Mouse (Mus musculus) heart, postnatal 0 days (tissue): ENCODE measurements around the gene Krt5. TPM values are rescaled to one million over a fixed set of nuclear protein-coding genes. Genes with fewer than 3 reads are reported as not detected.

ENCODE experiments used
- ATAC-seq: fragments of 200-750 bp; cut with Nextera tagmentation; 2 replicates; pipeline ENCODE4 v1.8.0; 2017; ENCODE audit warnings: low read depth, moderate number of reproducible peaks, moderate library complexity; ENCODE audit not compliant: insufficient read depth
- DNase-seq: peaks from one replicate; pipeline ENCODE4 v3.0.0-alpha.2; 2016; ENCODE audit warnings: low spot score
- H3K27ac ChIP-seq: fragments of 300-500 bp; sonication (generic); 2 replicates; pipeline ENCODE4 v1.5.1; 2014; ENCODE audit warnings: low read depth, mild to moderate bottlenecking
- H3K27me3 ChIP-seq: fragments of 300-500 bp; sonication (generic); 2 replicates; pipeline ENCODE4 v1.6.1; 2014; ENCODE audit warnings: low read length, mixed read lengths; ENCODE audit not compliant: control insufficient read depth, insufficient read depth
- H3K36me3 ChIP-seq: fragments of 300-500 bp; sonication (generic); replicated peaks from 2 replicates; pipeline ENCODE4 v1.6.1; 2014; ENCODE audit warnings: low read length, mixed read lengths; ENCODE audit not compliant: control insufficient read depth, insufficient read depth
- H3K4me1 ChIP-seq: fragments of 300-500 bp; sonication (generic); 2 replicates; pipeline ENCODE4 v1.6.1; 2014; ENCODE audit warnings: antibody characterized with exemption; ENCODE audit not compliant: control insufficient read depth, insufficient read depth
- H3K4me2 ChIP-seq: fragments of 300-500 bp; sonication (generic); 2 replicates; pipeline ENCODE4 v1.6.1; 2014; ENCODE audit warnings: low read depth, mild to moderate bottlenecking, low read length, moderate library complexity
- H3K4me3 ChIP-seq: fragments of 300-500 bp; sonication (generic); 2 replicates; pipeline ENCODE4 v1.5.1; 2014; ENCODE audit warnings: low read depth, low read length
- H3K9ac ChIP-seq: fragments of 300-500 bp; sonication (generic); replicated peaks from 2 replicates; pipeline ENCODE4 v1.6.1; 2014; ENCODE audit warnings: low read depth, low read length, mixed read lengths
- H3K9me3 ChIP-seq: fragments of 300-500 bp; sonication (generic); replicated peaks from 2 replicates; pipeline ENCODE4 v1.6.1; 2016; ENCODE audit warnings: low read length; ENCODE audit not compliant: control insufficient read depth
- CTCF ChIP-seq: IDR thresholded peaks from 2 replicates; pipeline ENCODE4 v1.5.1; 2016; ENCODE audit warnings: antibody characterized with exemption, control low read depth, low read depth
- EP300 ChIP-seq: IDR thresholded peaks from 2 replicates; pipeline ENCODE4 v1.6.1; 2016; ENCODE audit warnings: antibody characterized with exemption, low read depth
- WGBS: fragments of 180-500 bp; shearing (Covaris S2); extraction: QIAGEN DNeasy Blood & Tissue Kit; methylation state at CpG from one replicate; pipeline ENCODE4 v1.1.7; 2014; 5-methylcytosine and 5-hydroxymethylcytosine counted together
- polyA plus RNA-seq: library from polyadenylated mRNA; unstranded; fragments of >200 nt; fragmentation: Nextera tagmentation; extraction: Ambion mirVana; gene quantifications from 2 replicates; pipeline ENCODE4 v1.2.1, GENCODE M21; 2015
- total RNA-seq: library from RNA; depleted of rRNA; stranded (reverse); fragments of >200 nt; gene quantifications from 2 replicates; pipeline ENCODE4 v1.2.3, GENCODE M21; 2014; ENCODE audit warnings: low replicate concordance; rRNA removed

The Krt5 gene
- total RNA-seq (7.4 TPM in 1 of 2 replicates, not detected in the other), polyA plus RNA-seq (0.05 TPM in 1 of 2 replicates, not detected in the other)

DNA sequence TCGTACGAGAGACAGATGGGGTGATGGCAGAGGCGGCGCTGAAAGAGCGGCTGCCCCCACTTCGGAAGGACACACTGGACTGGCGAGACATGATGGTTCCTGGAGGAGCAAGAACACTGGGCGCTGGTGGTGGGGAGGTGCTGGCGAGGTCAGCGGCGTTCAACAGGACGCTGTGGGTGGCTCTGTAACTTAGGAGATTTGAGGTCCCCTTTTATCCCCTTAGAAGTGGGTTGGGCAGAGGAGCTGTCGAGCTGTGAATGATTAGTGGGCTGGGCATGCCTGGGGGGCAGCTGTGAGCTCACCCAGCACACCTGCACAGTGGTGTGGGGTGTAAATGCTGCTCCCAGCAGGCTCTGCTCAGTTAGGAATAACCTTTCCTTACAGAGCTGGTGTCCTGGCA lies at the start of gene Krt5:
Gene Krt5 (minus strand): TSS at position 179 of the 400 bp plus-strand sequence.
- no peak within 1 kb of the TSS for H3K4me3 ChIP-seq
- TF ChIP-seq EP300: no peak
- no peak for TF ChIP-seq CTCF
- no peaks in the 10 kb centered on the region for H3K36me3 ChIP-seq
- ATAC-seq (no peak), DNase-seq (no peak)
- no peaks in the 10 kb centered on the region for H3K4me1 ChIP-seq
- no peaks in the 10 kb centered on the region for H3K9me3 ChIP-seq
- H3K4me2 ChIP-seq: no peak within 1 kb of the TSS
- H3K27me3 ChIP-seq: peaks cover under 1% of the 10 kb centered on the region; the same call in 1 of the 2 replicates
- 61% methylated on average over 13 of the region's 13 CpGs for WGBS
- no peak within 1 kb of the TSS for H3K27ac ChIP-seq
- H3K9ac ChIP-seq: no peak within 1 kb of the TSS

DNA sequence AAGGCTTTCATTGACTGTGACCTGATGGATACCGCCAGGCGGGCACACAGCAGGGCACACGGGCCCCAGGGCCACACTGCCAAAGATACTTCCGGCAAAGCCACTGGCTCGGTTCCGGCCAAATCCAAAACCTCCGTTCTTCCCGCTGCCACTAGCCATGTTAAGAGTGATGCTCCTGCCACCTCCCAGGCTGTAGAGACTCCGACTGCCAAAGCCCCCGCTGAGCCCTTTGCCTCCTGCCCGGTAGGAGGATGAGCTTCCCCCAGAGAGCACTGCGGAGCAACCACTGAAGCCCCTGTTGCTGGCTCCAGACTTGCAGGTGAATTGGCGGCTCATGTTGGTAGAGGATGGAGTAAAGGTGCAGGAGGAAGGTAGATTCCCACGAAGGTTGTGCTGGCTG lies 30.0 kb upstream of the Krt5 start, which contains the start of gene Krt71:
Gene Krt71 (minus strand): TSS at position 399 of the 400 bp plus-strand sequence.
- no peak for DNase-seq
- Histone ChIP-seq H3K4me1 (no peaks in the 10 kb centered on the region), H3K9ac (no peak within 1 kb of the TSS), H3K9me3 (no peaks in the 10 kb centered on the region), H3K27ac (no peak within 1 kb of the TSS), H3K36me3 (no peaks in the 10 kb centered on the region), H3K4me3 (no peak within 1 kb of the TSS), H3K27me3 (peaks cover 15% of the 10 kb centered on the region; the same call in 1 of the 2 replicates), H3K4me2 (no peak within 1 kb of the TSS)
- no peak for ATAC-seq
- TF ChIP-seq EP300 (no peak), CTCF (no peak)
- WGBS: 49% methylated on average over 14 of the region's 14 CpGs

DNA sequence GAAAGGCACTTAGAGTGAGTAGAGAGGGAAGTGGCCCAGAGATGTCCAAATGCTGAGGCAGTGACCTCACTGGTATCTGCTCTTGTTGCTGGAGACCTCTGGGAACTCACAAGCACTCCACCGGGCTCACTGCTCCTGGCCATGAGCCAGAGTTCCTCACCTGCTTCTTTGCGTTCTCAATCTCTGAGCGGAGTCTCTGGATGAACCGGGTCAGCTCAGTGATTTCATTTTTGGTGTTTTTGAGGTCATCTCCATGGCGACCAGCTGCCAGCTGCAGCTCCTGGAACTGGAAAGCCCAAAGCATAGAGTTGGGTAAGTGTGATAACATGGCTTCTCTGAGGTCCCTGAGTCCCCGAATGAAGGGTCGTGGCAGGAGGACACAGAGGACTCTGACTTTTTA lies 25.1 kb upstream of the Krt5 start:
- Histone ChIP-seq H3K4me2 (no peak overlapping the region), H3K4me3 (no peak overlapping the region), H3K36me3 (no peaks in the 10 kb centered on the region), H3K9ac (no peak overlapping the region), H3K9me3 (no peaks in the 10 kb centered on the region), H3K27ac (no peak overlapping the region), H3K4me1 (no peaks in the 10 kb centered on the region), H3K27me3 (peaks cover 10% of the 10 kb centered on the region; the same call in 1 of the 2 replicates)
- TF ChIP-seq EP300 (no peak), CTCF (no peak)
- ATAC-seq: no peak
- WGBS: 66% methylated on average over 7 of the region's 7 CpGs
- DNase-seq: no peak

DNA sequence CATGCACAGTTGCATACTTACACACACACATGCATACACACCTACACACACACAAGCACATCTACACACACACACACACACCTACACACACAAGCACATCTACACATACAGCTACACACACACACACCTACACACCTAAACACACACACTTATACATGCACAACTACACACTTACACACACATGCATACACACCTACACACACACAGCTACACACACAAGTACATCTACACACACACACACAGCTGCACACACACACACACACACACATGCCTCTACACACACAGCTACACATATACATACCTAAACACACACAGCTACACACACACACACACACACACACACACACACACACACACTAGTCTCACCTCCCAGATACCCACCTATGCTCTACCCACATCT lies 18.0 kb upstream of the Krt5 start:
- no peak overlapping the region for H3K9ac ChIP-seq
- no peak for DNase-seq
- no peak for TF ChIP-seq CTCF
- TF ChIP-seq EP300: no peak
- no peak for ATAC-seq
- no peaks in the 10 kb centered on the region for H3K9me3 ChIP-seq
- no peaks in the 10 kb centered on the region for H3K36me3 ChIP-seq
- H3K4me2 ChIP-seq: no peak overlapping the region
- no peak overlapping the region for H3K4me3 ChIP-seq
- no peaks in the 10 kb centered on the region for H3K27me3 ChIP-seq
- no peak overlapping the region for H3K27ac ChIP-seq
- H3K4me1 ChIP-seq: no peaks in the 10 kb centered on the region

DNA sequence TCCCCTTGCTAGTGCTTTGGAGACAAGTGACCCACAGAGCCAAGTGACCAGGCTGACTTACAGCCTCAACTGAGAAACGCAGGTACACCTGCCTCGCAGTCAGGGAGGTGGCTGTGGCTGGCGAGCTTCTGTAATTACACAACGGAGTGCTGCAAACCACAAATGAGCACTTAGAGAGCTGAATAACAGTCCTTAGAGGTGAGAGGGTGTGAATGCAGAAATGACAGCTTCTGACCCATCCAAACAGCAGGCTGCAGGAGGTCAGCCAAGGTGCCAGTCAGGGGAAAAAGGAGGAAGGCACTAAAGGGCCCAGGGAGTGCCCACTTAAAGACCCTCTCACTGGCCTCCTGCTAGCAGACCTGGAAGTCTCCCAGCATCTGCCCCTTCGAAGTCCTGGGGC lies 12.0 kb upstream of the Krt5 start:
- H3K27me3 ChIP-seq: no peaks in the 10 kb centered on the region
- WGBS: 29% methylated on average over 5 of the region's 5 CpGs

DNA sequence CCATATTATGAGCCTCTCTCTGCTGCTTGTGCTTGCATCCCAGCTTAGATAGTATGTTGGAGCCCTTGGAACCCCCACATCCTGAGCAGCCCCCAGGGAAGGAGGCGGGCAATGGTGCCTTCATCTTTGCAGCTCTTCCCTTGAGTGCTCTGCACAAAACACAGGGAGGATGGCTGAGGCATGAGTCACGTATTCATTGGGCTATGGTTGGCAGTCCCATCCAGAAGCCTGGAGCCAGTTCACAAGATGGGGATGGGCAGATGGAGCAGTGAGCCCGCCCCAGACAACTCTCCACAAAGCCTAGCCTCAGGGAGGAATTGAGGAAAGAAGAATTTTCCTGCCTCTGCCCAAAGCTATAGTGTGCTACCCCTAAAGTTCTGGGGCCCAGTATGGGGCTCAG lies 3.1 kb upstream of the Krt5 start:
- H3K4me3 ChIP-seq: no peak overlapping the region
- H3K4me1 ChIP-seq: no peaks in the 10 kb centered on the region
- H3K36me3 ChIP-seq: no peaks in the 10 kb centered on the region
- TF ChIP-seq EP300 (no peak), CTCF (no peak)
- 46% methylated on average over 3 of the region's 3 CpGs for WGBS
- no peaks in the 10 kb centered on the region for H3K9me3 ChIP-seq
- H3K27me3 ChIP-seq: no peaks in the 10 kb centered on the region
- ATAC-seq (no peak), DNase-seq (no peak)
- H3K4me2 ChIP-seq: no peak overlapping the region
- H3K27ac ChIP-seq: no peak overlapping the region
- no peak overlapping the region for H3K9ac ChIP-seq

More for the DNA sequence above, 12.0 kb upstream of the Krt5 start:
- H3K36me3 ChIP-seq: no peaks in the 10 kb centered on the region
- DNase-seq (no peak), ATAC-seq (no peak)
- H3K27ac ChIP-seq: no peak overlapping the region
- H3K9ac ChIP-seq: no peak overlapping the region
- no peak overlapping the region for H3K4me2 ChIP-seq
- H3K9me3 ChIP-seq: no peaks in the 10 kb centered on the region
- TF ChIP-seq EP300: no peak
- TF ChIP-seq CTCF: no peak
- no peaks in the 10 kb centered on the region for H3K4me1 ChIP-seq
- H3K4me3 ChIP-seq: no peak overlapping the region
